Mouse (Mus musculus) forebrain, embryonic 16.5 days (tissue): Measurements from ENCODE around the gene Entpd3. TPM values are rescaled to one million over a fixed set of nuclear protein-coding genes. Genes with fewer than 3 reads are reported as not detected.
A peak's percentile ranks its signal among the peaks of the same experiment; 100 is the strongest.

Source experiments
- ATAC-seq: fragments of 200-750 bp; cut with Nextera tagmentation; 2 replicates; pipeline ENCODE4 v1.8.0; 2017; ENCODE audit warnings: mild to moderate bottlenecking, moderate library complexity
- H3K27ac ChIP-seq: fragments of 300-500 bp; sonication (generic); 2 replicates; pipeline ENCODE4 v1.5.1; 2014; ENCODE audit warnings: low read length, control low read depth
- H3K27me3 ChIP-seq: fragments of 300-500 bp; sonication (generic); replicated peaks from 2 replicates; pipeline ENCODE4 v1.6.1; 2014; ENCODE audit warnings: low read length; ENCODE audit not compliant: control insufficient read depth, insufficient read depth
- H3K36me3 ChIP-seq: fragments of 300-500 bp; sonication (generic); 2 replicates; pipeline ENCODE4 v1.6.1; 2014; ENCODE audit not compliant: control insufficient read depth, insufficient read depth
- H3K4me1 ChIP-seq: fragments of 300-500 bp; sonication (generic); replicated peaks from 2 replicates; pipeline ENCODE4 v1.6.1; 2014; ENCODE audit warnings: low read length; ENCODE audit not compliant: control insufficient read depth, insufficient read depth
- H3K4me2 ChIP-seq: fragments of 300-500 bp; sonication (generic); 2 replicates; pipeline ENCODE4 v1.6.1; 2014; ENCODE audit warnings: mild to moderate bottlenecking, low read length, control low read depth
- H3K4me3 ChIP-seq: fragments of 300-500 bp; sonication (generic); replicated peaks from 2 replicates; pipeline ENCODE4 v1.5.1; 2014; ENCODE audit warnings: mild to moderate bottlenecking, low read length, control low read depth
- H3K9ac ChIP-seq: fragments of 300-500 bp; sonication (generic); replicated peaks from 2 replicates; pipeline ENCODE4 v1.6.1; 2014; ENCODE audit warnings: low read depth, low read length, control low read depth
- H3K9me3 ChIP-seq: fragments of 300-500 bp; sonication (generic); 2 replicates; pipeline ENCODE4 v1.6.1; 2016; ENCODE audit warnings: low read length; ENCODE audit not compliant: control insufficient read depth
- WGBS: fragments of 180-500 bp; shearing (Covaris S2); extraction: QIAGEN DNeasy Blood & Tissue Kit; methylation state at CpG from one replicate; pipeline ENCODE4 v1.1.7; 2014; 5-methylcytosine and 5-hydroxymethylcytosine counted together
- polyA plus RNA-seq: library from polyadenylated mRNA; unstranded; fragments of >200 nt; fragmentation: Nextera tagmentation; extraction: Ambion mirVana; gene quantifications from 2 replicates; pipeline ENCODE4 v1.2.1, GENCODE M21; 2015

Gene Entpd3
- polyA plus RNA-seq, 1 experiment from 2014 or later: 2.6 TPM

- 2% methylated on average over 53 of the region's 53 CpGs for WGBS
Observed at GRCm38 (mm10) chr9:120571593-120572385, 32.2 kb downstream of the Entpd3 start.

GRCm38 (mm10) chr9:120575748-120576661 lies 36.4 kb downstream of the Entpd3 start:
- 57% methylated on average over 6 of the region's 6 CpGs for WGBS
- Histone ChIP-seq H3K9me3 (no peaks in the 10 kb centered on the region), H3K4me1 (peaks cover 25% of the 10 kb centered on the region), H3K4me3 (no peak overlapping the region), H3K27ac (no peak overlapping the region), H3K36me3 (peaks cover 26% of the 10 kb centered on the region), H3K9ac (no peak overlapping the region), H3K27me3 (no peaks in the 10 kb centered on the region), H3K4me2 (no peak overlapping the region; the same call in 1 of the 2 replicates)
- no peak for ATAC-seq

More at GRCm38 (mm10) chr9:120571593-120572385, 32.2 kb downstream of the Entpd3 start:
- H3K4me2 ChIP-seq: peak overlapping the region; percentile 95
- no peaks in the 10 kb centered on the region for H3K27me3 ChIP-seq
- H3K27ac ChIP-seq: peak overlapping the region; percentile 70
- peaks cover 26% of the 10 kb centered on the region for H3K36me3 ChIP-seq
- H3K4me3 ChIP-seq: peak overlapping the region; percentile 87
- peak overlapping the region; percentile 85 for H3K9ac ChIP-seq
- no peaks in the 10 kb centered on the region for H3K9me3 ChIP-seq
- ATAC-seq: peak; percentile 81
- H3K4me1 ChIP-seq: peaks cover 22% of the 10 kb centered on the region

- Histone ChIP-seq H3K4me3 (peak overlapping the region; percentile 68), H3K27ac (0 out of 2 replicates have a peak overlapping the region, but pooled peaks have one; percentile 37), H3K9me3 (no peaks in the 10 kb centered on the region), H3K9ac (no peak overlapping the region; the same call in 1 of the 2 replicates), H3K4me2 (peak overlapping the region; percentile 90), H3K27me3 (no peaks in the 10 kb centered on the region), H3K36me3 (peaks cover 26% of the 10 kb centered on the region), H3K4me1 (peaks cover 25% of the 10 kb centered on the region)
- 3% methylated on average over 4 of the region's 4 CpGs for WGBS
- ATAC-seq: 0 out of 2 replicates have a peak, but pooled peaks have one; percentile 11
Observed at GRCm38 (mm10) chr9:120576662-120577013, 37.0 kb downstream of the Entpd3 start.

GRCm38 (mm10) chr9:120577133-120577651 lies 37.6 kb downstream of the Entpd3 start:
- WGBS: under 1% methylated on average over 43 of the region's 43 CpGs
- Histone ChIP-seq H3K4me3 (peak overlapping the region; percentile 68), H3K27ac (peak overlapping the region; percentile 60), H3K36me3 (peaks cover 26% of the 10 kb centered on the region), H3K9ac (peak overlapping the region; percentile 76), H3K9me3 (no peaks in the 10 kb centered on the region), H3K27me3 (no peaks in the 10 kb centered on the region), H3K4me1 (peaks cover 23% of the 10 kb centered on the region), H3K4me2 (peak overlapping the region; percentile 90)
- ATAC-seq: peak; percentile 95

- H3K27me3 ChIP-seq: no peaks in the 10 kb centered on the region
- peak overlapping the region; percentile 76 for H3K9ac ChIP-seq
- H3K4me3 ChIP-seq: peak overlapping the region; percentile 68
- peaks cover 23% of the 10 kb centered on the region for H3K4me1 ChIP-seq
- H3K4me2 ChIP-seq: peak overlapping the region; percentile 90
- WGBS: 54% methylated on average over 12 of the region's 12 CpGs
- H3K27ac ChIP-seq: no peak overlapping the region
- ATAC-seq: no peak
- peaks cover 26% of the 10 kb centered on the region for H3K36me3 ChIP-seq
- H3K9me3 ChIP-seq: no peaks in the 10 kb centered on the region
Observed at GRCm38 (mm10) chr9:120577706-120578405, 38.2 kb downstream of the Entpd3 start.

- Histone ChIP-seq H3K4me2 (no peak overlapping the region), H3K9me3 (no peaks in the 10 kb centered on the region), H3K36me3 (peaks cover 18% of the 10 kb centered on the region), H3K4me3 (no peak overlapping the region), H3K9ac (no peak overlapping the region), H3K27me3 (no peaks in the 10 kb centered on the region), H3K27ac (no peak overlapping the region), H3K4me1 (peaks cover 27% of the 10 kb centered on the region)
- 71% methylated on average over 6 of the region's 6 CpGs for WGBS
- ATAC-seq: no peak
Observed at GRCm38 (mm10) chr9:120578701-120579100, 39.1 kb downstream of the Entpd3 start.

- peaks cover 8% of the 10 kb centered on the region for H3K36me3 ChIP-seq
- no peak for ATAC-seq
- no peak overlapping the region for H3K9ac ChIP-seq
Observed at GRCm38 (mm10) chr9:120579808-120580207, 40.2 kb downstream of the Entpd3 start.

GRCm38 (mm10) chr9:120581941-120582618 lies 42.5 kb downstream of the Entpd3 start:
- WGBS: 28% methylated on average over 21 of the region's 21 CpGs
- H3K9ac ChIP-seq: peak overlapping the region; percentile 31
- H3K4me3 ChIP-seq: peak overlapping the region; percentile 20; the same call in 1 of the 2 replicates
- no peaks in the 10 kb centered on the region for H3K27me3 ChIP-seq
- peak; percentile 24 for ATAC-seq
- peaks cover 21% of the 10 kb centered on the region for H3K4me1 ChIP-seq
- peak overlapping the region; percentile 52 for H3K4me2 ChIP-seq
- no peaks in the 10 kb centered on the region for H3K36me3 ChIP-seq
- no peak overlapping the region for H3K27ac ChIP-seq
- H3K9me3 ChIP-seq: no peaks in the 10 kb centered on the region

More at GRCm38 (mm10) chr9:120579808-120580207, 40.2 kb downstream of the Entpd3 start:
- no peak overlapping the region for H3K27ac ChIP-seq
- no peak overlapping the region for H3K4me2 ChIP-seq
- H3K27me3 ChIP-seq: no peaks in the 10 kb centered on the region
- peaks cover 27% of the 10 kb centered on the region for H3K4me1 ChIP-seq
- no peaks in the 10 kb centered on the region for H3K9me3 ChIP-seq
- H3K4me3 ChIP-seq: no peak overlapping the region
- WGBS: 68% methylated on average over 7 of the region's 7 CpGs
